Mouse (Mus musculus): ENCODE measurements at regions not wholly inside any gene's neighbourhood (a gene's known extent, or its start where the extent isn't known, plus 50 kb on each side); places are given as distances from the start of the nearest gene placed in this dataset.
A peak's percentile ranks its signal among the peaks of the same experiment; 100 is the strongest.

DNA sequence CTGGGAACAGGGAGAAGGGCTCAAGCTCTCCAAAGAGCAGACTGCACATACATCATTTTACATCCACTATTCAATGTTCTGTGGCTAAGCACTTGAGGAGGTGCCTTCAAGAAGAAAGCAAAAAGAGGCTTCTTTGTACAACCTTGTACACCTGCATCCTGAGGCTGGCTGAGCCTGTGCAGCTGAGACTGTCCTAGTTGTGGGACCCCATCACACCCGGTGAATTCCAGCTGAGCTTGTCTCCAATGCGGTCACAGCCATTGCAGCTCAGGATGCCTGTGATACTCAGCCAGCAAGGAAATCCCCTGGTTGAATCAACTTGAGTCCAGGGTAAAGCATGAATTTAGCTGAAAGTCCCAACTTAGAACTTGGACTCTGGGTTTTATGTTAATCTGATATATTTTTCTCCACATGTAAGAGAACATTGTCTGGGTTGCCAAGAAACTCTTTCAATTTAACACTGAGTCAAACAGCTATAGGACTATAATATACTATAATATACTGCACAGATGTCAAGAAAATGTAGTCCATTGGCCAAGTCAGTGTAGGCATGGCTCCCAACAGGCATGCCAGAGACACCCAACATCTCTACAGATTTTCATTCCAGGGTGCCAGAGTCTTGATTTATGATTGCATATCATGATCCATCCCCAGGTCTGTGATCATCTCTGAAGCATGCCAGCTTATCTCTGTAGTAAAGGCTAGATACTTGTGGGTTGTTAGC, 599.2 kb downstream of the Pard3 start:
- no peak for DNase-seq (ENCODE audit: low spot score)

DNA sequence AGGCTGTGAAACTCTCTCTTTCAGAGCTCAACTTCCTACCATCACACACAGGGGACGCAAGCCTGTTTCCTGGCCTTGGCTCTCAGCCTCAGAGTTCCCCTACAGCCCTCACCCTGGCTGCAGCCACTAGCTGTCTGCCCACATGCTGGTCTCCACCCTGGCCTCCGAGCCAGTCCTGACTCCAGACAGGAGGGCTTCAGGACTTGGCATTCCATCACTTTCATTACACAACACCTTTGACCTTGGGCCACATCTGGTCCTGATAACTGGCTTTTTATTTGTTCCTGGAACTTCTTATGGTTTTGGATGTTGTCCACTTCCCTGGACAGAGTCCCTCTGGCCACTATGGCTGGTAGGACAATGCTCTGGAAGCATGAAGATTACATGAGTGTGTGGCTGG, 602.9 kb downstream of the Pard3 start:
- DNase-seq (ENCODE audit: low spot score), result no peak

DNA sequence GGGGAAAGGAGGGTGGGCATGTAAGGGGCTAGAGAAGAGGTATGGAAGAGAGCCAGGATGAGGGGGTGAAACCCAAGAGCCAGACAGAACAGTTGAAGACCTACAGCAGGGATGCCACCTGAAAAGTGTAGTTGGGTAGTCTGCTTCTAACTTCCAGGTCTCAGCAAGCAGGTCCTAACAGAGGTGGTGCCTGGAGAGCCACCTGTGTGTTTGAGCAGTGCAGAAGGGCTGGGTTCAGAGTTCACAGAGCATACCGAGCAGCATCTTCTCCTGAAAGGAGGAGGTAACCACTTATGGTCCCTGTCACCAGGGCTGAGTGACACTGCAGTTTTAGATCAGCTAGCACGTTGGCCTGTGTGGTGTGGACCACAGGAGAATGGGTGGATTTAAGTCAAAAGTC, 605.3 kb downstream of the Pard3 start:
- DNase-seq (ENCODE audit: low spot score), result no peak

DNA sequence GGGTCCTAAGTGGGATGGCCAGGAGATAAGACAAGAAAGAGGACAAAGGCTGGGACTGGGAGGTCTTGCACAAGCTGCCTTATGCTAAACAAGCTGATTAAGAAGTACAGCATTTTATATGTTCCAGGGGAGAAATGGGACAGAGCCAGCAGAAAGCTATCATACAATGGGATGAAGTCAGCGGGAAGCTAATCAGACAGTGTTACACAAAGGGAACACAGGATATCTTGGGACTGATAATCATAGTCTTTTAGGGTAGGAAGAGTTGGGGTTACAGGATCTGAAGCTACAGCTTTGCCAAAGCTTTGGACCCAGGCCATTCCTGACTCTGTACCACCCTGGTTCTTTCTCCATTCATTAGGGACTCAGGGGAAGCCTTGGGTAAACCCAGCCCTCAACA, 610.4 kb downstream of the Pard3 start:
- no peak for DNase-seq (ENCODE audit: low spot score)

DNA sequence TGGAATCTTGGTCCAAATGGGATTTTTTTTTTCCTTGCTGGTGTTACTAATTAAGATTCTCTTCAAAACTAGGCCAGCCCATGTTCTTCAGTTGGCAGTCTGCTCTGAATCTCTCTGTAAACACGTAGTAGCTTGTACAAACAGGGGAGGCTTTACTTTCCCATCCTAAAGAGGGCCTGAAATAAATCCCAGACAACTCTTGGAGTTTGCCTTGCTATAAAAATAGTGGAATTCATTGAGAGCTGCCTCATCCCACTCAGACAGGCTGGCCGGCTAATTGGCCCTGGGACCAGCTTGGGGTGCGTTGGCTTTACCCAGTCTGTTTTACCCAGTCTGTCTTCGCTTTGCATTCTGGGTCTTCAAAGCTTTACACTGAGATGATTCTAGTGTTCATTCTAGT, 611.7 kb downstream of the Pard3 start:
- no peak for DNase-seq (ENCODE audit: low spot score)

DNA sequence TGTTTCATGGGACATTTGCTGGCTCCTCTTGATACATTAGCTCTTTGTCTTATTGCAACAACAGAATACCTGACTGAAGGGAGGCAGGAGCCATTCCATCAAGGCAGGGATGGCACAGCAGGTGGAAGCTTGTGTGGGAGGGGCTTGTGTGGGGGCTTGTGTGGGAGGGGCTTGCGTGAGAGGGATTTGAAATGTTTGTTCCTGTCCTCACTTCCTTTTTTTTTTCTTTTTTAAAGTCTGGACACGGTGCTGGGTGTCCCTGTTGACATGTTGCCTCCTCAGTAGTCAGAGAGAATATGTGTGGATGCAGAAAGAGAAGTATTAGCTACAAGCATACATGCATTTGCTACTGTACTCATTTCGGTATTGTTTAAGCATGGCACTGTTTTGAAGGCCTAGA, 616.5 kb downstream of the Pard3 start:
- DNase-seq (ENCODE audit: low spot score), result no peak

DNA sequence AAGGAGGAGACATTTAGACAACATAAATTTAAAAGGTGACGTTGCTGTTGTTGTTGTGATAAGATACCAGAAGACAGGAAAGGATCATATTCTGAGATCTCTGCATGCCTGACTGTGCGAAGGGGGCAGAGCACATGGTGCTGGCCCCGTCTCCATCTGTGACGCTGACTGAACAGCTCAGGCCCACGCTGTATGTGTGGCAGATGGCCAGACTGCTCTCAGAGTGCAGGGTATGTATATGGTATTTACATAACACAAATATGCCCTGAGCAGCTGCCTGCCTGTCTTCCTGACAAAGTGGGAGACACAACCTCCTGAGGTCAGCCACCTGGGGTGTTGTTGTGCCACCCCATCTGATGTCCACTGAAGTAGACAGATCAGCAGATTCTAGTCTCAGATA, 620.5 kb downstream of the Pard3 start:
- DNase-seq (ENCODE audit: low spot score), result no peak

DNA sequence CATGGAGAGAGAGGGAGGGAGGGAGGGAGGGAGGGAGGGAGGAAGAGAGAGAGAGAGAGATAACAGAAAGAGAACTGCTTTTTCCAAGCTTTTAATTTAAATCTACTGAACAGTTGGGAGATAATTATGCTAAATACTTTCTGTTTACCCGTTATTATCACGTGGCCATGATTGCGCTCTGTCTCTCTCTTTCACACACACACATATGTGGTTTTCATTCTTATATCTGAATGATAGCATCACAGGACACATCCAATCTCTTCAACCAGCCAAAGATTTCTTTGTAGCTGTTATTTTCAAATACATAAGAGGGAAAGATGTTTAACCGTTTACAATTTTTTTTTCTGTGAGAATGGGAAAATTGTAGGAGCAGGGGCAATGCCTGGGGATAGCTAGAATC, 627.1 kb downstream of the Pard3 start:
- DNase-seq (ENCODE audit: low spot score), result no peak

DNA sequence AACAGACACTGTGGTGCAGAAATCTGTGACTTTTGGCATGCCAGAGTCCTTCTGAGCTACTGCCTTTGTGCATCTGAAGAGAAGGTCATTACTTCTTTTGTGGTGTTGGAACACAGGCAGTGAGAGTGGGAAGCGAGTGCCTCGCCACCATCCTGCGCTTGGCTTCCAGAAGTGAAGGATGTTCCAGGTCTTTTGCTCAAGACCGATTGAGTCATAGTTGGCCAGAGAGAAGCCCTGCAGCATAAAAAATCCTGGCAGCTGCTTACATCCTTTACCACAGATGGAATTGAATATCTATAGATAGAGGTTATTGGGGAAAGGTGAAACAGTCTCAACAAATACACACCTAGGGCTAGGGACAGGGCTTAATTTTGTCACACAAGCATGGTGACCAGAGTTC, 634.7 kb downstream of the Pard3 start:
- no peak for DNase-seq (ENCODE audit: low spot score)

DNA sequence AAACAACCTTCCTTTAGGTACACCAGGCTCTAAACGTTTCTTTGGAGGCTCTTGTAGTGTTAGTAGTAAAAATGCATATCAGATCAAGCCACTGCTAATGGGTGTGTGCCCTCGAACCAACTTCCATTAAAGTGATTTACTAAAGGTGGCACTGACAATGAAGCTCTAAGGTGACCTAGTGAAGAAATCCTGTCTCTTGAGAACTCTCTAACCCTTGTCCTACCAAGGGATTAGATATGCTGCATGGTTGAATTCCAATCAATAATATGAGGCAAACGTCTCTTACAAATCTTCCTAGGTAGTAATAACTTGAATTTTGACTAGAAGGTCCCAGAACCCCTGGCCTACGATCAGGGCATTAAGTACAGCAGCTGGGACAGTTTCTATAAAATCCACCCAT, 640.7 kb downstream of the Pard3 start:
- no peak for DNase-seq (ENCODE audit: low spot score)

DNA sequence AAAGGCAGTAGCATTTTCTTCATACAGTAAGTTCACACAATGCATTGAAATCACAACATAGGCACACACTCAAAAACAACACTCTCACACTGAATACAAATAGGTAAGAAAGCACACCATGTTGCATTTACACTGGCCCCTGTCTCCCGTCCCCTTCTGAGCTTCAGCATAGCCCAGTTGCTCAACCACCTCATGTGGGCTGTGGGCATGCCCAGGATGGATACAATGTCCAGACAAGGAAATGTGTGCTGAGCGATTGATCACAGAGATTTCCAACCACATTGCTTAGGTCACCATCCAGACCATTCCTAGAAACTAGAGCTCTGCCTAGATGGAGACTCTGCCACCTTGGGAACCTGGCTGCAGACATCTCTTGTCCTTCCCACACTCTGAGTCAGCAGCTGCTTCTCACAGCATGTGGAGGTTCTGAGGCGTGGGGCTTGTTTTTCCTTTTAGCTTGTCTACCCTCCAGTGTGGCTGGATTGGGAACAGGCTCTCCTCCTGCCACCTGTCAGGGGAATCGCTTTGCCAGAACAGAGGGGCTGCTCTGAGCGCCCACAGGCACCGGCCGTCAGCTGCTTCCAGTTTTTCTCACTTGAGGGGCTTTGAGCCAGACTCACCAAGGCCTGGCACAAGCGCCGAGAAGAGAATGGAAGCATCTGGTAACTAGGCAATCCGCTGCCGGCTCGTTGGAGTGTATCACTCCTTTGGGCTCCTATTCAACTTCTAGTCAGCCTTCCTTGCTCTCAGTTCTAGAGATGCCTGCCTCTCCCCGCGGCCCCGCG, 642.5 kb downstream of the Pard3 start:
- DNase-seq (ENCODE audit: low spot score), result peak; percentile 4

DNA sequence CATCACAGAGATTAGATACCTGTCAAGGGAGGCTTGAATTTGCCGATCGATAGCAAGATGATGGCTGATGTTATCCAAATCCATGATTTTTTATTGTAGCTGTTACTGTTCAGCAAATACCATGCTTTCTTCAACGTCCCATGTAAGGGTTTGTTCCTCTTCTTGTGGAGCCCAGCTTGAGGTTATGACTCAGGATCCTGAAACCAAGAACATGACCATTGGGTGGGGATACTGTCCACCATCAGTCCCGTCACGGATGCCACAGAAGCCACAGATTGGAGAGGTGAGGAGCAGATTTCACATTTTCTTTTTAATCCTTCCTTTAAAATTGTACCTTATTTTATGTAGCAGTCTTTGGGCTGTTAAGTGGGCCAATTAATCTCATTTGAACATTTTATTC, 645.7 kb downstream of the Pard3 start:
- DNase-seq (ENCODE audit: low spot score), result no peak

DNA sequence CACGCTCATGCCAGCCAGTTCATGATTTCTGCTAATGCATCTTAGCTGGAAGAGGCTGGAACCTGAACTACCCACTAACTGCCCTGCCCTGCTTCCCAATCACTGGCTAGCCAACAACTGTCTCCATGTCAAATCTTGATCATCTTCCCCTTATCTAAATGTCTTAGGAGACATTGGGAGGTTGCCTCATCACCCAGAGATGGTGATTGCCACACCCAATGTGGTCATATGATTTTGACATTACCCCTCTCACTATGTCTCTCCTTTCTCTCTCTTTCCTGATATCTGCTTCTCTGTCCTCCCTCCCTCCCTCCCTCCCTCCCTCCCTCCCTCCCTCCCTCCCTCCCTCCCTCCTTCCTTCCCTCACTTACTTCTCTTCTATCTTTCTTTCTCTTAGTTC, 643.3 kb upstream of the Nrp1 start:
- no peak for DNase-seq (ENCODE audit: low spot score)

DNA sequence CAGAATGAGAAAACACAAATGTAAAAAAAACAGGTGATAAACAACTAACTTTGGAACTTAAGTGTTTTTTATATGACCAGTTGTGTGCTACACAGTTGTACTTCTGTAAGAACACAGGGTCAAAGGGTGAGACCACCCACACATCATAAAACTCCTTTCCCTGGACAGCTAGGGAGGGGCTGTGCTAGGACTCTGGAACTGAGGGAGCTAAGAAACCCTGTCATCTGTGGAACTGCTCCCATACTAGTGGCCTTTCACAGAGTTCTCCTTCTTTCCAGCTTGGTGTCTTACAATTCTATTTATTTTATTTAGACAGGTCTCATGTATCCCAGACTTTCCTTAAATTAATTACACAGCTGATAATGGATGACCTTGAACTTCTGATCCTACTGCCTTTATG, 640.4 kb upstream of the Nrp1 start:
- DNase-seq (ENCODE audit: low spot score), result no peak

DNA sequence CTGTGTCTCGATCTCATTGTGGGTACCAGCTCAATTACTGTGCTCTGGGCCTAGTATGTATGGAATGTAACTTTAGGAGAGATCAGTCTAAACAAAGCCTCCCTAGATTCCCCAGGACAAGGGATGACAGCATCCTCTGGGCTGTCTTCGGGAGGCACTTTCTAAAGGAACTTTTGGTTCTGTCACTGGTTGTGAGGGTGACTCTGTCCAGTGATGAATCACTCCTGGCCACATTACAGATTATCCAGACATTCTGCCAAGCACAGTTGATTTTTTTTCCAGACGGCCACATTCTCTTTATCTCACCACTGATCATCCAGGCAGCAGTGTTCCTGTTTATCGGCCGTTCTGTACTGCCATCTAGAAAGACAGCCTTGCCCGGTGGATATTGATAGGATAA, 638.5 kb upstream of the Nrp1 start:
- DNase-seq (ENCODE audit: low spot score), result no peak

DNA sequence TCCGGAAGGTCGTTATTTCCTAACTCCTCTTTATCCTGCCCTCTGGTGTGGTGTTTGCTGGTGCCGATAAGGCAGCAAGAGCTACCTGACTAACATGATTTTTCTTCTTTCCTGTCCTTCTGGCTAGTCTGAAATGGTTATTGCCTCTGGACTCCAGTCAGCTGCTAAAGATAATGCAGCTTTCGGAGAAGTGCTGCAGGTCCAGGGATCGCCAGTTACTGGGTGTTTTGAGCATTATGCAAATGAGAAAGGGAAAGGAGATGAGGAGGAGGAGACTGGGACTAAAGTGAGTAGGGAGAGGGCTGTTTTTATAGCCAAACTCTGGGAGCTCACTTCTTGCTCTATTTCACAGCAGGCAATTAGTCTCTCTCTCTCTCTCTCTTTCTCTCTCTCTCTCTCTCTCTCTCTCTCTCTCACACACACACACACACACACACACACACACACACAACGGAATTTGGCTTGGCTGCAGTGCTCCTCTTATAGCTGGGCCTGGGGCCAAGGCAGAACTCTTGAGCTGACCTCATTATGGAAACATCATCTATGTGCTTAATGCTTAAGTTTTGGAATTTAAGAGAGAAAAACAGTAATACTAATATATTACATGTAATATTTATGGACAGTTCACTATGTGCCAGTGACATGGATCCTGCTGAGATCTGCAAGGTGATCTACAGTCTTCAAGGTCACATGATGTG, 637.7 kb upstream of the Nrp1 start:
- no peak for DNase-seq (ENCODE audit: low spot score)

DNA sequence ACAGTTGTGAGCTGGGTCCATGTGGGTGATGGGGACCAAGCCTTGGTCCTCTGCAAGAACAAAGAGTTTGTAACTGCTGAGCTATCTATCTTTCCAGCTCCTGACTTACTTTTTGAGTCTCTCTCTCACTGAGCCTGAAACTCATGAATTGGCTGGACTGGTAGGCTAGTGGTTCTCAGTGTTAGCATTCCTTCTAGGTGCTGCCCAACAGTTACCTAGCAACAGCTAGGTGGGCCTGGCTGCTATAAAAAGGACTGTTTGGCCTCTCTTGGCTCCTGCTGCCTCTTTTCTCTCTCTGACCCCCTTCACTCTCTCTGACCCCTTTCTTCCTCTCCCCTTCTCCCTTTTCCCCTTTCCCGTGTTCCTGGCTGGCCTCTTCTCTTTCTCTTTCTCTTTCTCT, 636.8 kb upstream of the Nrp1 start:
- DNase-seq (ENCODE audit: low spot score), result no peak

DNA sequence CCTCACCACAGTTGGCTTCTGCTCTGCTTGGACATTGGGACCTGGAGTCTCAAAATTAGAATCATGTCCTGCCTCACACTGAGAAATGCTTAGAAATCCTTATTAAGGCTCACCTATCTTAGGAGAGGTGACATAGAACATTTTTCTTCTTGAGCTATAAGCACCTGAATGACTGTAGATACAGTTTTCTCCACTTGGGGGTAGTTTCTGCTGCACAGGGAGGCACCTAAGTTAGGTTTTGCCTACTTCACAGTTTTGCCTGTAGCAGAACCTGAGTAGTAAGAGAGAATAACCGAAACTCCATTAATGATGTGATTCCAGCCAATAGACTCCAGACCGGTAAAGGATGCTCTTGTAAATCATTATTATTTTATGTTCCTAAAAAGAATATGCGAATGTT, 624.3 kb upstream of the Nrp1 start:
- no peak for DNase-seq (ENCODE audit: low spot score)

DNA sequence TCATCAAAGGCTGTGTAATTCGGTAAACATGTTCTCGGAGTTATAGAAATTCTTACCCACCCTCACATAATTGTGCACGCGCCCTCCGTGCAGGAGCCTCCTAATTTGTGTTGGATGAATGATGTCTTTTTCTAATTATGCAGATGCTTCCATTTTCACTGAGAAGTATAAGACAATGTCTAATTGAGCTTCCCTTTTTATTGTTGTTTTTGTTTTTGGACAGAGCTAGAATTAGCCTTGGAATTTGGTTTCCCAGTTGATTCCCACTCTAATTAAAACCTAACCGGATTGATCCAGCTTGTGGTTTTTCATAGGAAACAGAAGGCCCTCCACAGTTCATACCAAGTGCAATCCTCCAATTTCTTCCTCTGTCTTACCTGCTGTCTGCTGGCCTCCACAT, 616.2 kb upstream of the Nrp1 start:
- no peak for DNase-seq (ENCODE audit: low spot score)

DNA sequence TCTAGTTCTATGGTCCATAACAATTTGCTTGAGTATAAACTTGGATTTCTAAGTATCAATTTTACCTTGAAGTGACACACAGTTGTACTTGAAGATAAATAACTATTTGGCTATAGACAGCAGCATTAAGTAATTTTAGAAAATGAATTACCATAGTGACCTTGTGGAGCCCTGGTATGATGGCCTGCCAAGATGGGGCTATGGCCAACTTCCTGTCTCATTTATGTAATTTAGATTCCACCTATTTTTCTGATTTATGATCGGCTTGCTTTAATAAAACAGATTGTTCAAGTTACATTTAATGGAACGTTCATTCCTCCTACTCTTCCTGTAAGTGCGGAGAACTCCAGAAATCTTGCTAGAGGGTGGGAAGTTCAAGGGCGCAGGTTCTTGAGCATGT, 613.2 kb upstream of the Nrp1 start:
- DNase-seq (ENCODE audit: low spot score), result no peak

DNA sequence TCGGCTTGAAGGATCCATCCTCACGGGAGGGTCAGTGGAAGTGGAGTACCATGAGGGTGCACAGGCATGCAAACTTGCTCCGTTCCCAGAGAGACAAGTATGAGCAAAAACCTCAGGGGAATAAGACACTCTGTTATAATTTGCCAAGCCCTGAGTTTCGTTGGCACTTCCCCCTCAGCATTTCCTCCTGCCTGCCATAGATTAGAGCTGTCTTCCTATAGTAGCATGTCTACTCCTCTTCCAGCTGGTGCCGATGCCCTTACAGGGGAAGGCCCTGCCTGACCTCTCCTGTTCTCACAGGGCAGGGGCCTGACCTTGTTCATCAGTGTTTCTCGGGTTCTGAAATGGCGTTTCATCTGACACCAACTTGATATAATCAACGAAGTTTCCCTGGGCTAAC, 611.9 kb upstream of the Nrp1 start:
- no peak for DNase-seq (ENCODE audit: low spot score)

DNA sequence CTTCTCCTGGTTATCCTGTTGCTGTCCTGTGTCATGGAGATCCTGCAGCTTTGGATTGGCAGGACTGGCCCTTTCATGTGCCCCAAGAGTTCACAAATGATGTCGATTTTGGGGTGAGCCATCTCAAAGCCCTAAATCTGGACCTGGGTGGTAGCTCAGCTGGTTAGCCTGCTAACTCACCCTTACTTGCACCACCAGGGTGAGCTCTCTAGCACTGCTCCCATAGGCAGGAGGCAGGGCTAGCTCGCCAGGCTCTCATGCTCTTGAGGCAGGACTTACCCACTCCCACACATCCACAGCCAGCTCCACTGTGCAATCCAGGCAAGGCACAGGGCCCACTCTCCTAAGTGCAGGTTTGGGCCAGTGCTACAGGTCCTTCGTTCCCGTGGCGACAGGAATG, 605.5 kb upstream of the Nrp1 start:
- DNase-seq (ENCODE audit: low spot score), result no peak

DNA sequence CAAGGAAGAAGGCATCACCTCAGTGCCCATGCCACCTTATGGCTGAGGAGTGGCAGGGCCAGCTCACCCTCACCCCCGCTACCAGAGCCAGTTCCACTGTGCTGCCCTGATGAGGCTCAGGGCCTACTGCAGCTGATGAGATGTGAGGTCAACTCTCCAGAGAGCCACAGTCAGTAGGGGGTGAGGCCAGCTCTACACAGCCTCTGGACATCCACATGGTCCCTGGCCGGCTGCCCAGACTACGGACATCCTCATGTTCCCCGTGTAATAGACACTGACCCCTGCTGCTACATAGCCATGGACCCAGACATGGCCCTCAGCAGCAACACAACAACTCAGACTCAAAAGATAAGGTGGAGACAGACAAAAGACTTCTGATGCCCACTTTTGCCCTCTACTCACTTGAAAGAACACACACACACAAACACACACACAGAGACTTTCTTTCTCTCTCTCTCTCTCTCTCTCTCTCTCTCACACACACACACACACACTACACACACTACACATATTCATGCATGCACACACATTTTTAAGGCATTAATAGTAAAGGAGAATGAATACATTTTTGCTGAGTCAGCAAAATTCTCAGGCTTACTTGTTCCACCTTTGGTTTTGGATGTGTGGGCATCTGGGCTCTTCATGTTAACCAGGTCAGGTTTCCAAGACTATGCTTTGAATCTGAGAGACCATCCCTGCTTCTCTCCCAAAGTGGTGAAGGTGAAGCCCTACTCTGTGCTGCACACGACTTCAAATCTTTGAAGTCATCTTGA, 604.4 kb upstream of the Nrp1 start:
- DNase-seq (ENCODE audit: low spot score), result no peak

Data from urinary bladder, postnatal 14 days (tissue).